Mouse (Mus musculus): ENCODE measurements at regions not wholly inside any gene's neighbourhood (a gene's known extent, or its start where the extent isn't known, plus 50 kb on each side); places are given as distances from the start of the nearest gene placed in this dataset.

DNA sequence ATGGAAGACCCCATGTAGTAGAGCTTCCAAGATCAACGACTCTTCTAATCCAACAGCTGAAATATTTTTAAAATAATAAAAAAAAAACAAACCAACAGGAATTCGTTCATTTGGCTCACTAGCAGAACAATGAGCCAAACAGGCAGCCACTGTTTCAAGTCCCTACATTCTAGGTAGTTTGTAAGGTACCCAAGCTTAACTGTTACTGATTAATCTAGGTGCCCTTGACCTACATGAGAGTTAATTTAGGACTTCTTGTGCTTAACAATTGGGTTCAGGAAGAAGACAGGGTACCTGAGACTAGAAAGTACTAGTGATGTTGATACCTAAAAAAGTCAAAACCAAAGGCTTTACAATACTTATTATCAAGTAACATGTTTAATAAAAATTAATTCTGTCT, 381.2 kb upstream of the Jag1 start:
- TF ChIP-seq CTCF (IDR thresholded peaks at IDR 0.05; ENCODE audit: low read depth) = no peak
- TF ChIP-seq EP300 (IDR thresholded peaks at IDR 0.05; ENCODE audit: low read depth) = no peak
- H3K36me3 ChIP-seq (replicated peaks; ENCODE audit: control insufficient read depth, insufficient read depth, low read depth) = no peaks in the 10 kb centered on the region
- no peak overlapping the region for H3K9ac ChIP-seq (replicated peaks)
- 40% methylated on average over 2 of the region's 2 CpGs for WGBS (ENCODE audit: insufficient replicate concordance)
- no peaks in the 10 kb centered on the region for H3K4me1 ChIP-seq (replicated peaks; ENCODE audit: control insufficient read depth in 2 of 2, insufficient read depth in 2 of 2, low read length in 1 of 2)
- H3K27ac ChIP-seq = no peak overlapping the region
- H3K9me3 ChIP-seq (ENCODE audit: control insufficient read depth, low read length) = no peaks in the 10 kb centered on the region
- ATAC-seq (ENCODE audit: insufficient read depth) = no peak
- H3K4me2 ChIP-seq (ENCODE audit: low read depth) = no peak overlapping the region
- no peaks in the 10 kb centered on the region for H3K27me3 ChIP-seq (ENCODE audit: control insufficient read depth, insufficient read depth, low read length)
- DNase-seq (ENCODE audit: low read depth in 3 of 3, low spot score in 3 of 3) = no peak
- no peak overlapping the region for H3K4me3 ChIP-seq (ENCODE audit: insufficient read depth in 1 of 2, low read depth in 2 of 2, low read length in 2 of 2)

DNA sequence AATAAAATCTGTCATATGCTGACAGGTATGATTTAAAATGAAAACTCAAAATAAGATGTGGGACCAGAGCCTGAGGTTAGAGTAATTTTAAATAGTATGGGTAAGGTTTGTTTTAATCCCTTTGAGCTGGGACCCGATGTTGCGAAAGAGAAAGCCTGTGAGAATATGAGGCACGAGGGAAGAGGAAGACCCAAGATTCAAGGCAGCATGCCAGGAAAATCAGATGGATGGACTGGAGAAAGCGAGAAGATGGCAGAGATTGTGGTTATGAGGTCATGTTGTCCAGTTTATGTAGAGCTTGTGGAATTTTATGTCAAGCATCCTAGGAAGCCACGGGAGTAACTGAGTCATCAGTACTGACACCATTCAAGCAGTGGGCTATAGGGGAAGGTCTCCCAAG, 377.2 kb upstream of the Jag1 start:
- H3K4me3 ChIP-seq (ENCODE audit: insufficient read depth in 1 of 2, low read depth in 2 of 2, low read length in 2 of 2) = no peak overlapping the region
- no peaks in the 10 kb centered on the region for H3K9me3 ChIP-seq (ENCODE audit: control insufficient read depth, low read length)
- ATAC-seq (ENCODE audit: insufficient read depth) (no peak), DNase-seq (ENCODE audit: low read depth in 3 of 3, low spot score in 3 of 3) (no peak)
- H3K36me3 ChIP-seq (replicated peaks; ENCODE audit: control insufficient read depth, insufficient read depth, low read depth) = no peaks in the 10 kb centered on the region
- H3K27me3 ChIP-seq (ENCODE audit: control insufficient read depth, insufficient read depth, low read length) = no peaks in the 10 kb centered on the region
- H3K4me2 ChIP-seq (ENCODE audit: low read depth) = no peak overlapping the region
- TF ChIP-seq CTCF (IDR thresholded peaks at IDR 0.05; ENCODE audit: low read depth) = no peak
- no peak for TF ChIP-seq EP300 (IDR thresholded peaks at IDR 0.05; ENCODE audit: low read depth)
- 60% methylated on average over 5 of the region's 5 CpGs for WGBS (ENCODE audit: insufficient replicate concordance)
- no peak overlapping the region for H3K9ac ChIP-seq (replicated peaks)
- no peaks in the 10 kb centered on the region for H3K4me1 ChIP-seq (replicated peaks; ENCODE audit: control insufficient read depth in 2 of 2, insufficient read depth in 2 of 2, low read length in 1 of 2)
- H3K27ac ChIP-seq = no peak overlapping the region

DNA sequence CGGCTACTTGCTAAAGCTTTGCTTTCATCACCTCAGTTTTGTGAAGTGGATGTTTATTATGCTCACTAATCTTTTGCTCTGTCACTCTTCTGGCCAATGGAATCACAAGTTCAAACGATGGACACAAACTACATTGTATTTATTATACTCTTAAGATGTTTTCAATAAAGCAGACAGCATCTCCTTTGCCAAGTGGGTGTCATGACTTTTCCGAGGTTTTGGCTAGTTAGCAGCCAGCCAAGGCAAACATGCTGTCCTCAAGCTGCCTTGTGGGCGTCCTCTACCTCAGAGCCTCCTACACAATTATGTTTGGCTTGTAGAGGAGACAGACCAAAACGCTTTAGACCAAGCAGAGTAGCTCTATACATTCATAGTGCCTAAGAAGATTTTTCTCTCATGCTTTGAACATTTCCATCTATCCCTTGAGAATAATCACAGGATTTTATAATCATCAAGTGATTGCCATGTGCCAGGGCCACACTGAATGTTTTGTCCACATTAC, 372.8 kb upstream of the Jag1 start:
- Histone ChIP-seq H3K4me3 (ENCODE audit: insufficient read depth in 1 of 2, low read depth in 2 of 2, low read length in 2 of 2) (no peak overlapping the region), H3K9me3 (ENCODE audit: control insufficient read depth, low read length) (no peaks in the 10 kb centered on the region), H3K27ac (no peak overlapping the region), H3K27me3 (ENCODE audit: control insufficient read depth, insufficient read depth, low read length) (no peaks in the 10 kb centered on the region), H3K4me2 (ENCODE audit: low read depth) (no peak overlapping the region), H3K36me3 (replicated peaks; ENCODE audit: control insufficient read depth, insufficient read depth, low read depth) (no peaks in the 10 kb centered on the region), H3K9ac (replicated peaks) (no peak overlapping the region), H3K4me1 (replicated peaks; ENCODE audit: control insufficient read depth in 2 of 2, insufficient read depth in 2 of 2, low read length in 1 of 2) (no peaks in the 10 kb centered on the region)
- TF ChIP-seq EP300 (IDR thresholded peaks at IDR 0.05; ENCODE audit: low read depth) (no peak), CTCF (IDR thresholded peaks at IDR 0.05; ENCODE audit: low read depth) (no peak)
- 41% methylated on average over 5 of the region's 5 CpGs for WGBS (ENCODE audit: insufficient replicate concordance)
- DNase-seq (ENCODE audit: low read depth in 3 of 3, low spot score in 3 of 3) (no peak), ATAC-seq (ENCODE audit: insufficient read depth) (no peak)

DNA sequence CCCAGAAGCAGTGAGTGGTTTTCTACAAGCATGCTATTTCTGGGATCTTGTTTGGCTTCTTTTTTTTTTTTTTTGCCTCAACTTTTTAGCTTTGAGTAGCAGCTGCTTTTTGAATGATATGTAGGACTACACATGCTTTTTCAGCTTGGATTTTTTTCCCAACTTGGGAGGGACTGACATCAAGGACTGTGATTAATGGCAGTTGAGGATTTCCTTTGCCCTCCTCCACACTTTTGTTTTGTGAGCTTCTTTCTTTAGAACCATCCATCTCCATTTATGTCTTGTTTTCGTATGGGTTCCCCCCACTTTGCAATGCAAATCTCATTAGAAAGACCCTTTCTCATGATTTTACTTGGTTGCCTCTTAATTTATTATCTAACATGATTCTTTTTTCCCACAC, 352.3 kb upstream of the Jag1 start:
- WGBS (ENCODE audit: insufficient replicate concordance) = 38% methylated on average over 1 of the region's 1 CpGs
- DNase-seq (ENCODE audit: low read depth in 3 of 3, low spot score in 3 of 3) = no peak
- Histone ChIP-seq H3K9ac (replicated peaks) (no peak overlapping the region), H3K36me3 (replicated peaks; ENCODE audit: control insufficient read depth, insufficient read depth, low read depth) (no peaks in the 10 kb centered on the region), H3K27ac (no peak overlapping the region), H3K9me3 (ENCODE audit: control insufficient read depth, low read length) (no peaks in the 10 kb centered on the region), H3K27me3 (ENCODE audit: control insufficient read depth, insufficient read depth, low read length) (no peaks in the 10 kb centered on the region), H3K4me3 (ENCODE audit: insufficient read depth in 1 of 2, low read depth in 2 of 2, low read length in 2 of 2) (no peak overlapping the region), H3K4me2 (ENCODE audit: low read depth) (no peak overlapping the region), H3K4me1 (replicated peaks; ENCODE audit: control insufficient read depth in 2 of 2, insufficient read depth in 2 of 2, low read length in 1 of 2) (no peaks in the 10 kb centered on the region)
- ATAC-seq (ENCODE audit: insufficient read depth) = no peak
- TF ChIP-seq EP300 (IDR thresholded peaks at IDR 0.05; ENCODE audit: low read depth) (no peak), CTCF (IDR thresholded peaks at IDR 0.05; ENCODE audit: low read depth) (no peak)

DNA sequence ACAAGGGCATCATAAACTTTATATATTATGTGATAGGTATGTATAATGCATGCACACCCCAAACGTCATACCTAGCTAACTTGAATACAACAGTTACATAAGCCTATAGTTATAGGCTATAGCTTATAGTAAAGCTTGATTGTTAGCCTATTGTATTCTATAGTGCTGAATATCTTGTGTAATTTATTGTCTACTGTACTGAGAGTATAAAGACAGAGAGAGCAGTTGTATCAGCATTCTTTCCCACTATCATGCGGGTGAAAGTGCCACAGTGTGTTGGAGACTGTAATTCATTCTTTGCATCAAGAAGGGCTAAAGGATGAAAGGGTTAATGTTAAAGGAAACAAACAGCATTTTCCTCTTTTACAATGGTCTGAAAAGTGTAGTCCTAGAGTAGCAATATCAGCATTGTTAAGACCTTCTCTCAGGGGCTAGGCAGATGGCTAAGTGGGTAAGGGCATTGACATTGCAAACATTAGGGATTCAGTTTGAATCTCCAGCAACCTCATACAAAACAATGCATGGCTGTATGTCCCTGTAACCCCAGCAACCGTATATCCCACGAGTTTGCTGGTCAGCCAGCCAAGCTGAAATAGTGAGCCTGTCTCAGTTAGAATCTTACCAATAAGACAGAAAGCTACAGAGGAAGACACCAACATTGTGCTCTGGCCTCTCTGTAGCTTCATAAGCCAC, 340.8 kb upstream of the Jag1 start:
- TF ChIP-seq EP300 (IDR thresholded peaks at IDR 0.05; ENCODE audit: low read depth) = no peak
- no peak for TF ChIP-seq CTCF (IDR thresholded peaks at IDR 0.05; ENCODE audit: low read depth)
- Histone ChIP-seq H3K27me3 (ENCODE audit: control insufficient read depth, insufficient read depth, low read length) (no peaks in the 10 kb centered on the region), H3K27ac (no peak overlapping the region), H3K36me3 (replicated peaks; ENCODE audit: control insufficient read depth, insufficient read depth, low read depth) (no peaks in the 10 kb centered on the region), H3K4me1 (replicated peaks; ENCODE audit: control insufficient read depth in 2 of 2, insufficient read depth in 2 of 2, low read length in 1 of 2) (no peaks in the 10 kb centered on the region), H3K9ac (replicated peaks) (no peak overlapping the region), H3K4me3 (ENCODE audit: insufficient read depth in 1 of 2, low read depth in 2 of 2, low read length in 2 of 2) (no peak overlapping the region), H3K9me3 (ENCODE audit: control insufficient read depth, low read length) (no peaks in the 10 kb centered on the region), H3K4me2 (ENCODE audit: low read depth) (no peak overlapping the region)
- ATAC-seq (ENCODE audit: insufficient read depth) = no peak
- no peak for DNase-seq (ENCODE audit: low read depth in 3 of 3, low spot score in 3 of 3)
- 50% methylated on average over 4 of the region's 4 CpGs for WGBS (ENCODE audit: insufficient replicate concordance)

Measured in liver, embryonic 14.5 days (tissue).